Mouse (Mus musculus): ENCODE measurements around the gene Rgs7.

Rgs7 gene

GRCm38 (mm10) chr1:175431356-175432053 is 60.8 kb downstream of the Rgs7 start:
- DNase-seq (ENCODE audit: low spot score in 2 of 2): no peak

- DNase-seq (ENCODE audit: low spot score in 2 of 2): peak in 1 of 2 experiments; percentile 2
Observed at GRCm38 (mm10) chr1:175427112-175427511, 65.2 kb downstream of the Rgs7 start.

- DNase-seq (ENCODE audit: low spot score in 2 of 2): no peak
Observed at GRCm38 (mm10) chr1:175426393-175426792, 65.9 kb downstream of the Rgs7 start.

DNA sequence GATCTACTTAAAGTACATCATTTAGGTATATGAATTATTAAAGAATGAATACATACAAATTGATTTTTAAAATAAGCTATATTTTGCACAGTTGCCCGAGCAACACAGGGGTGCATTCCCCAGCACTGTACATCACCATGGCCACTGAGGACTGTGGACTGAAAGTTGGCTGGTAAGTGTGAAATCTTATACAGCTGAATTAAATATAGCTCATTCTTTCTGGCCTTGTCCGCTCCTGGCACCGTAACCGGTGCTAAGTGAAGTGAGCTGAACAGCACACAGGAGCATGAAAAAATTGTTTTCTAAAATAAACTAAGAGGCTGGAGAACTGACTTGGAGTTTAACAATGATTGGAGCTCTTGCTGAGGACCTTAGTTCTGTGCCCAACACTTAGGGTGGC is 71.4 kb downstream of the Rgs7 start:
- DNase-seq (ENCODE audit: low spot score in 2 of 2): no peak

DNA sequence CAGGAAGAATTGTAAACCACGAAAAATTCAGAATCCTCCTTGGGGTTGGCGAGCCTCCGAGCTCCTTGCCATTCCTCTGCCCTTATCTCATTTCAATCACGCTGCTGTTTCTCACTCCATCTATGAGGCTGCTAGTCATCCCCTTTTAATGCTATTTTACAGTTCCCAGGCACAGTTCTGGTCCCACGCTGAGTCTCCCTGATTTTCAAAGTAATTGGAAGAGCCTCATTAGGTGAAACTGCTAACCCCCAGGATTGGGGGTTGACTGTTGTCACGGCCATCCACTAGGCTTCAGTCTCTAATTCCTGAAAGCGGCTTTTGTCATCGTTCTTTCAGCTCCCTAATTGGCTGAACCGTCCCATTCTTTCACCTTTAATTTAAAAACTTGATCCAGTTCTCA is 76.6 kb downstream of the Rgs7 start:
- DNase-seq (ENCODE audit: low spot score in 2 of 2): no peak

- no peak for DNase-seq (ENCODE audit: low spot score in 2 of 2)
Observed at GRCm38 (mm10) chr1:175410399-175410798, 81.9 kb downstream of the Rgs7 start.

GRCm38 (mm10) chr1:175391894-175392293 is 100.4 kb downstream of the Rgs7 start:
- DNase-seq (ENCODE audit: low spot score in 2 of 2): no peak

- no peak for DNase-seq (ENCODE audit: low spot score in 2 of 2)
Observed at GRCm38 (mm10) chr1:175389250-175389649, 103.0 kb downstream of the Rgs7 start.

GRCm38 (mm10) chr1:175385581-175386235 is 106.6 kb downstream of the Rgs7 start:
- no peak for DNase-seq (ENCODE audit: low spot score in 2 of 2)

DNA sequence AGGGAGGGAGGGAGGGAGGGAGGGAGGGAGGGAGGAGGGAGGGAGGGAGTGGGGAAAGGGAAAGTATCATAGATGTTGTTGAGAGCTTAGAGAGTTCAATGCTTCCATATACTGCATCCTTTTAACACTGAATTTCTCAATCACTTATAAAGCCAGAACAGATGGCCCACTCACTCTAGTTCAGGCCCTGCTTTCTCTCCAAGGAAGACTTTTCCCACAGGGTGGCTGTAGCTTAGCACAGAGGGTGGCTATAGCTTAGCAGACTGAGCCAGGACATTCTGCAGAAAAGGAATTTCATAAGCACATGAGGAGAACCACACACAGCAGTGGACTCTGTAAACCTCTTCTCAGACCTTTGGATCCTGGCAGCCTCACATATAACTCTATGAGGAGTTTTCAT is 119.7 kb downstream of the Rgs7 start:
- no peak for DNase-seq (ENCODE audit: low spot score in 2 of 2)

- no peak for DNase-seq (ENCODE audit: low spot score in 2 of 2)
Observed at GRCm38 (mm10) chr1:175368062-175368461, 124.2 kb downstream of the Rgs7 start.

- no peak for DNase-seq (ENCODE audit: low spot score in 2 of 2)
Observed at GRCm38 (mm10) chr1:175363606-175364005, 128.7 kb downstream of the Rgs7 start.

DNA sequence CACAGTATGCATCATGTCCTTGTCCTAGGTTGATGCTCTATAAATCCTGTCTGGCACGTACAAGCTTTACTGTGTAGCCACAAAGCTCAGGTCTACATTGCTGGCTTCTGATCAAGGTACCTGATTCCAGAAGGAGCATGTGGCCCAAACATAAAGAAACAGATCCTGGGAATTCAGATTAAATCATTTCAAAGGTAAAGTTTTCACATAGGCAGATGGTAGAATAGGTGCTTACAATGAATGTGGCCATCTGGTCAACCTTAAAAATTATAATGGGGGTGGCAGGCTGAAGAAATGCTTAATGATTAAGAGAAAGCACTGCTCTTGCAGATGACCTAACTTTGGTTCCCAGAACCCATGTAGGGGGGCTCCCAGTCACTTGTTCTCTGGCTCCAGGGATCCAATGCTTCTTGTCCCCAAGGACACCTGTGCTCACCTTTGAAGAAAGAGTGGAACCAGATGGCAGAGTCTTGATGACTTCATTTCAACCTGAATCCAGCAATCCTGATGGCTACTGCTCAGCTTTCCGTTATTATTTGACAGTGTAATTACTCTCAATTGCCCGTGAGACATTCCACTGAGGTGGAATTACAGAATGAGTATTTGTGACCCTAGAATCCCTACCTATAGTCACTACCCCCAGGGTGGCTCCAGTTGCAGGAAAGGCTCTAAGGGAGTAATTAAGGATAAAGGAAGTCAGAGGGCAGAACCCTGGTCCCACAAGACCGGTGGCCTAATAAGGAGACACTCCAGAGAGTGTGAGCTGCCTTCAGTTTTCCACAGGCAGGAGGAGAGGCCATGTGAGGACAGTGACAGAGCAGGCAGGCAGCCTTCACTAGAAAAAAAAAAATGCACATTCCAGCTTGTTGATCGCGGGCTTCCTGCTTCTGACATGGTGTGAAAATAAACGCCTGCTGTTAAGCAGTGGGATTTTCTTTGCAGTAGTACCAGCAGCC is 132.6 kb downstream of the Rgs7 start:
- DNase-seq (ENCODE audit: low spot score in 2 of 2): no peak

GRCm38 (mm10) chr1:175352921-175353320 is 139.4 kb downstream of the Rgs7 start:
- DNase-seq (ENCODE audit: low spot score in 2 of 2): no peak

- DNase-seq (ENCODE audit: low spot score in 2 of 2): no peak
Observed at GRCm38 (mm10) chr1:175346162-175346561, 146.1 kb downstream of the Rgs7 start.

GRCm38 (mm10) chr1:175336191-175336590 is 156.1 kb downstream of the Rgs7 start:
- no peak for DNase-seq (ENCODE audit: low spot score in 2 of 2)

DNA sequence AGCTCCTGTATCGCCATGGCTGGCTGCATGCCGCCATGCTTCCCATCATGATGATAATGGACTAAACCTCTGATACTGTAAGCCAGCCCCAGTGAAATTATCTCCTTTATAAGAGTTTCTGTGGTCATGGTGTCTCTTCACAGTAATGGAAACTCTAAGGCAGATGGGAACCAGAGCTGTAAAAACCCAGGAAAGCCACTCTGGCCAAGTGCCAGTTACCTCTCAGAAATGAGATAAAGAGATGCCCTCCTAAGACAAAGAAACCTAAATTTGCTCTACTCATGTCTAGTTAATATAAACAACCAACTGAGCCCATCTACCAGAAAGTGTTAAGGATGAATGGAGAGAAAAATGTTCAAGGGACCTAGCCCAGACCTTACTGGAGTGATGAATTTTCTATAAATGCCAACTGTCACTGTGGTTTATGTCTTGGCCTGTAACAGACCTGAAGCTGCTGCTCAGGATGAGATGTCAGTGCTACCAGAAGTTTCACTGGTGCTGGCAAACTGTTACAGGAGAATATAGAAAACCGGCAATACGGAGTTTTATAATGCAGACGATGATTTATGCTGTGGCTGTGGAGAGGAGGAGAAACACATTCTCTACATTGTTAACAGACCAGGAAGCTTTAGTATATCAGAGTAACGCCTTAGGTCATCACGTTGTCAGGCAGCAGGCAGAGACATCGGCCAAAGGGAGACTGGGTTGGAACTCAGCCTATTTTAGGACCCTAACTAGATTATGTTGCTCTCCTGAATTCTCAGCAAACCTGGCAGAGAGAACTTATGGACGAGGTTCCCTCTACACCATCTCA is 159.1 kb downstream of the Rgs7 start:
- no peak for DNase-seq (ENCODE audit: low spot score in 2 of 2)

DNA sequence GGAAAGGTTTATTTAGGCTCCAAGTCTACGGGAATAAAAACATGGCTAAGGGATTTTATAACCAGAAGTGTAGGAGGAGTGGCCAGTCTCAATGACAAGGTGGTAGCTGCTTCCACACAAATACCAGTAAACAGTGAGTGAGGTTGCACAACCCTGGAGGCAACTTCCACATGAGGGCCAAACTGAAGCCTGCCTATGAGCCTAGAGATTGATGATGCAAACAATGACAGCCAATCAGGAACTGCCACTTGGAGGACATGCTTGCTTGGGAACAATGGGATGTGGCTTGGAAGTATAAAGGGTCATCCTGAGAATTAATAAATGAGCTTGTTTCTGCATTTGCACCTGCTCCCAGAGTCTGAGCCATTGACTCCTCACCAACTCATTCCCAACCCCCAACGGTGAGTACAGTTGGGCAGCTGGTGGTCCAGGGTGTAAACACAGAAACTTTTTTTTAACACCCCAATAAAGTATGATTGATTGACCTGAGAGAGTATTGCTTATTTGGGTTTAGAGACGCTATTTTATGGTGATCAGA is 162.3 kb downstream of the Rgs7 start:
- no peak for DNase-seq (ENCODE audit: low spot score in 2 of 2)

GRCm38 (mm10) chr1:175322781-175323180 is 169.5 kb downstream of the Rgs7 start:
- no peak for DNase-seq (ENCODE audit: low spot score in 2 of 2)

GRCm38 (mm10) chr1:175319205-175319604 is 173.1 kb downstream of the Rgs7 start:
- DNase-seq (ENCODE audit: low spot score in 2 of 2): no peak

- no peak for DNase-seq (ENCODE audit: low spot score in 2 of 2)
Observed at GRCm38 (mm10) chr1:175317264-175317663, 175.0 kb downstream of the Rgs7 start.

Measured in urinary bladder, adult 18-20 months (tissue).